Mouse (Mus musculus) bone marrow, adult 2 months (tissue): ENCODE measurements around the gene Abat.
"Not testable (repeated sequence)": the region's sequence is repeated elsewhere in the genome, so short reads cannot be mapped to it uniquely, and the experiment has no call there.

Source experiments
- CTCF ChIP-seq: fragments of 200-500 bp; IDR thresholded peaks from 2 replicates; pipeline ENCODE4 v1.5.1; 2011; ENCODE audit warnings: low read length, control low read depth; ENCODE audit not compliant: control insufficient read depth, insufficient read depth
- POLR2A ChIP-seq: fragments of 200-500 bp; IDR thresholded peaks from 2 replicates; pipeline ENCODE4 v1.6.1; 2011; ENCODE audit warnings: low read depth, mild to moderate bottlenecking, control low read depth, low read length, borderline replicate concordance; ENCODE audit not compliant: control insufficient read depth

DNA sequence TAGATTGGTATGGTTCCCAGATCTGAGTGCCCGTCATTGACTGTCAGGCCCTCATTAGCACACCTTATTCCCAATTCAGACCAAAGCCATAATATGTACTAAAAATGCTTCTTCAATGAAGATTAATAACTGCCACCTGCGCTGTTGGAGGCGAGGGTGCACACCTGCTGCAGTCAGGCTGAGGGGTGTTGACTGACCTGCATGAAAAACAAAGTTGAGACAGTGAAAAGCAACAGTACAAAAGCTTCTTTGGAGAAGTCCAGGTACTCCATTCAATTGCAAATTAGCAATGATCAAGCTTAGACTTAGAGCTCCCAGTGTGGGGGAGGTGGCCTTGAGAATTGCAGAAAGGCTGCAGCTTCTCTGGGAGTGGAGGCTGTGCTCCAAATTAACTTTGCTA lies 42.1 kb downstream of the Abat start:
- not testable (repeated sequence) for TF ChIP-seq CTCF, POLR2A
